Mouse (Mus musculus) inflammation-experienced regulatory T-cells, adult 6 months (primary cell): ENCODE measurements around the gene Scgb2b12. TPM values are rescaled to one million over a fixed set of nuclear protein-coding genes. Genes with fewer than 3 reads are reported as not detected.
"Not testable (repeated sequence)": the region's sequence is repeated elsewhere in the genome, so short reads cannot be mapped to it uniquely, and the experiment has no call there.

Source experiments
- ATAC-seq: one replicate; pipeline ENCODE4 v1.8.0; 2017
- polyA plus RNA-seq, 3 experiments: library from polyadenylated mRNA; unstranded; fragments of 100-300 nt; shearing (Covaris generic); gene quantifications; one replicate each; pipeline ENCODE4 v1.2.1; 2017

Gene Scgb2b12
- polyA plus RNA-seq: not detected

DNA sequence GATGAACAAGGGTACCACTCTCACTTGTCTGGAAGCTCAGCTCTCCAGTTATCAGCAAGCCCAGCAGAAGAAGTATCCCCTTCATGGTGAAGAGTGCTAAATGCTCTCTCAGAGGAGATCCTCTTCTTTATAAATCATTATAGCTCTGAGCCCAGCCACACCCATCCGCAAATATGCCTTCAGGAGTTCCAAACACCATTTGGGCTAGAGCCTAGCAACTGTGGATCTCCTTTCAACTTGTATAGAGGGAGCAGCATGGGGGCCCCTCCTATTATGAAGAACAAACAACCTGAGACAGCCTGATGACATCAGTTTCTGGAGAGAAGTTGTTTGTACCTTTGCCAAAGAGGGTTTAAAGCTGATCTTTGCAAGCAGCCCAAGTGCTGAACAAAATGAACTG is at the start of gene Scgb2b12:
TSS of gene Scgb2b12 (minus strand) at position 101 of the 400 bp plus-strand sequence.
- not testable (repeated sequence) for ATAC-seq

DNA sequence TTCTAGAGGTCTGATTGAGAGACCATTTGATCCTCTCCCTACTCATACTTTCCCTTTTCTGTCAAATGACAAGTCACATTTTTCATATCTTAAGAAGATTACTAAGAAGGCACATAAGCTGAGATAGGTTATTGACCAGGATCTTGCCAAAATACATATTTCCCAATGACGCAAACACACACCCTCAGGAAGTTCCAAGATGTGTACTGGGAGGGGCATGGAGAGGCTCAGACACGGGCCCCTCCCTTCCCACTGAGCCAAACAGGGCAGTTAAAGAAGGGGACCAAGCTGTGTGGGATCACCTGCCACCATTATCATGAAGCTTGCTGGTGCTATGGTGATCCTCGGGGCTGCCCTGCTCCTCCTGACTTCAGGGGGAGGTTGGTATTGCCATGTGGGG is 6.8 kb upstream of the Scgb2b12 start, which contains the start of gene Scgb1b12:
TSS of gene Scgb1b12 (plus strand) at position 301 of the 400 bp plus-strand sequence.
- ATAC-seq: not testable (repeated sequence)

Other genes starting within 250 kb of the Scgb2b12 start
- gene Scgb1b10, start 226.4 kb downstream of the Scgb2b12 start, polyA plus RNA-seq: not detected
- gene Scgb2b11, start 116.1 kb downstream of the Scgb2b12 start, polyA plus RNA-seq: not detected
- gene Scgb1b11, start 104.4 kb downstream of the Scgb2b12 start, polyA plus RNA-seq: not detected
- gene Scgb1b12, start 6.9 kb upstream of the Scgb2b12 start, polyA plus RNA-seq: not detected
- gene Scgb1b29, start 114.3 kb upstream of the Scgb2b12 start, polyA plus RNA-seq: not detected